Mouse (Mus musculus): Measurements from ENCODE around the gene Ccdc158. TPM values are rescaled to one million over a fixed set of nuclear protein-coding genes. Genes with fewer than 3 reads are reported as not detected.
A peak's percentile ranks its signal among the peaks of the same experiment; 100 is the strongest.

The Ccdc158 gene
- polyA plus RNA-seq (2021): 8.0 TPM

- in situ Hi-C loops (cut with MboI; ENCODE audit: low pct_unique_long_range_greater_than_20kb): loop anchor here (10.0 kb wide), 1 partner anchor 420 kb away; the partner anchor contains the start of gene Sept11
- ATAC-seq (peak; percentile 58), DNase-seq (ENCODE audit: low read depth, low spot score) (no peak)
- ChIA-PET CTCF (interaction anchor here (1.0 kb wide), 1 partner anchor 53 kb away, joined by 4 read pairs; no protein-coding TSS in a partner anchor), POLR2A (interaction anchor here (0.5 kb wide), 1 partner anchor 68 kb away, joined by 3 read pairs; no protein-coding TSS in a partner anchor)
- H3K27me3 ChIP-seq: no peaks in the 10 kb centered on the region
- TF ChIP-seq CTCF (IDR thresholded peaks at IDR 0.05): no peak
These were observed at the start of gene Ccdc158 for GRCm38 (mm10) chr5:92674859-92675573. TSS of gene Ccdc158 (minus strand) at chr5:92675271.

GRCm38 (mm10) chr5:92721610-92722009 is 46.5 kb upstream of the Ccdc158 start:
- no peak for ATAC-seq
- CTCF ChIA-PET: interaction anchor here (0.9 to 4.4 kb wide), 5 partner anchors 12 to 602 kb away, joined by 3 to 19 read pairs (median 4); no protein-coding TSS in a partner anchor
- DNase-seq (ENCODE audit: low read depth, low spot score): no peak
- POLR2A ChIA-PET: no interaction called here
- no peaks in the 10 kb centered on the region for H3K27me3 ChIP-seq
- no peak for TF ChIP-seq CTCF (IDR thresholded peaks at IDR 0.05)
- in situ Hi-C loops (cut with MboI; ENCODE audit: low pct_unique_long_range_greater_than_20kb): no loop called here

GRCm38 (mm10) chr5:92718856-92719255 is 43.8 kb upstream of the Ccdc158 start:
- ChIA-PET POLR2A (no interaction called here), CTCF (interaction anchor here (0.6 to 1.8 kb wide), 4 partner anchors 9 to 251 kb away, joined by 3 to 4 read pairs (median 4); no protein-coding TSS in a partner anchor)
- ATAC-seq (no peak), DNase-seq (ENCODE audit: low read depth, low spot score) (no peak)
- no peaks in the 10 kb centered on the region for H3K27me3 ChIP-seq
- in situ Hi-C loops (cut with MboI; ENCODE audit: low pct_unique_long_range_greater_than_20kb): no loop called here
- no peak for TF ChIP-seq CTCF (IDR thresholded peaks at IDR 0.05)

GRCm38 (mm10) chr5:92717666-92718360 is 42.7 kb upstream of the Ccdc158 start:
- DNase-seq (ENCODE audit: low read depth, low spot score) (no peak), ATAC-seq (no peak)
- no peaks in the 10 kb centered on the region for H3K27me3 ChIP-seq
- ChIA-PET POLR2A (interaction anchor here (0.6 kb wide), 1 partner anchor 14 kb away, joined by 5 read pairs; no protein-coding TSS in a partner anchor), CTCF (interaction anchor here (0.7 to 2.0 kb wide), 2 partner anchors 10 kb away, joined by 4 to 6 read pairs; no protein-coding TSS in a partner anchor)
- no peak for TF ChIP-seq CTCF (IDR thresholded peaks at IDR 0.05)
- in situ Hi-C loops (cut with MboI; ENCODE audit: low pct_unique_long_range_greater_than_20kb): no loop called here

- DNase-seq (ENCODE audit: low read depth, low spot score) (no peak), ATAC-seq (no peak)
- no peak for TF ChIP-seq CTCF (IDR thresholded peaks at IDR 0.05)
- in situ Hi-C loops (cut with MboI; ENCODE audit: low pct_unique_long_range_greater_than_20kb): no loop called here
- ChIA-PET CTCF (interaction anchor here (1.4 to 2.3 kb wide), 3 partner anchors 12 to 37 kb away, joined by 3 to 7 read pairs (median 6); no protein-coding TSS in a partner anchor), POLR2A (interaction anchor here (0.6 kb wide), 1 partner anchor 200 kb away, joined by 5 read pairs; no protein-coding TSS in a partner anchor)
- no peaks in the 10 kb centered on the region for H3K27me3 ChIP-seq
These were observed 40.8 kb upstream of the Ccdc158 start for GRCm38 (mm10) chr5:92715890-92716289.

- CTCF ChIA-PET: interaction anchor here (1.2 to 2.3 kb wide), 3 partner anchors 34 to 239 kb away, joined by 3 to 7 read pairs (median 3); no protein-coding TSS in a partner anchor
- in situ Hi-C loops (cut with MboI; ENCODE audit: low pct_unique_long_range_greater_than_20kb): no loop called here
- H3K27me3 ChIP-seq: no peaks in the 10 kb centered on the region
These were observed 40.2 kb upstream of the Ccdc158 start for GRCm38 (mm10) chr5:92715319-92715718.

DNA sequence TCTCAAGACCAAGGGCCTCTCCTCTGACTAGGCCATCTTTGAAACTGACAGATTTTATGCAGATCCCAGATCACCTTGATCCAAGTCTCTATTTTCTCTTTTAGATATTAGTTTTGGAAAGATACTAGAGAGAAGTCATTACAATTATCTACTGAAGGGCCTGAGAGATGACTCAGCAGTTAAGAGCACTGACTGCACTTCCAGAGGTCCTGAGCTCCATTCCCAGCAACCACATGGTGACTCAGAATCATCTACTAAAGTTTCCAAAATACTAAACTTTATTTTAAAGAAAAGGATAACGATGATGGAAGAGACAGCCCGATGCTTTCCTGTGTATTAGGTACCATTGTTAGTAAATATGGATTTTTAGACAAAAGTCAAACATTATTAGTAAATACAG is 39.8 kb upstream of the Ccdc158 start:
- POLR2A ChIA-PET: no interaction called here
- DNase-seq (ENCODE audit: low read depth, low spot score) (no peak), ATAC-seq (no peak)
- in situ Hi-C loops (cut with MboI; ENCODE audit: low pct_unique_long_range_greater_than_20kb): no loop called here
- CTCF ChIA-PET: interaction anchor here (1.2 to 2.3 kb wide), 3 partner anchors 34 to 239 kb away, joined by 3 to 7 read pairs (median 3); no protein-coding TSS in a partner anchor
- no peak for TF ChIP-seq CTCF (IDR thresholded peaks at IDR 0.05)
- H3K27me3 ChIP-seq: no peaks in the 10 kb centered on the region

More at GRCm38 (mm10) chr5:92715319-92715718, 40.2 kb upstream of the Ccdc158 start:
- POLR2A ChIA-PET: interaction anchor here (0.6 kb wide), 1 partner anchor 201 kb away, joined by 5 read pairs; no protein-coding TSS in a partner anchor
- DNase-seq (ENCODE audit: low read depth, low spot score): no peak
- no peak for ATAC-seq
- TF ChIP-seq CTCF (IDR thresholded peaks at IDR 0.05): no peak

DNA sequence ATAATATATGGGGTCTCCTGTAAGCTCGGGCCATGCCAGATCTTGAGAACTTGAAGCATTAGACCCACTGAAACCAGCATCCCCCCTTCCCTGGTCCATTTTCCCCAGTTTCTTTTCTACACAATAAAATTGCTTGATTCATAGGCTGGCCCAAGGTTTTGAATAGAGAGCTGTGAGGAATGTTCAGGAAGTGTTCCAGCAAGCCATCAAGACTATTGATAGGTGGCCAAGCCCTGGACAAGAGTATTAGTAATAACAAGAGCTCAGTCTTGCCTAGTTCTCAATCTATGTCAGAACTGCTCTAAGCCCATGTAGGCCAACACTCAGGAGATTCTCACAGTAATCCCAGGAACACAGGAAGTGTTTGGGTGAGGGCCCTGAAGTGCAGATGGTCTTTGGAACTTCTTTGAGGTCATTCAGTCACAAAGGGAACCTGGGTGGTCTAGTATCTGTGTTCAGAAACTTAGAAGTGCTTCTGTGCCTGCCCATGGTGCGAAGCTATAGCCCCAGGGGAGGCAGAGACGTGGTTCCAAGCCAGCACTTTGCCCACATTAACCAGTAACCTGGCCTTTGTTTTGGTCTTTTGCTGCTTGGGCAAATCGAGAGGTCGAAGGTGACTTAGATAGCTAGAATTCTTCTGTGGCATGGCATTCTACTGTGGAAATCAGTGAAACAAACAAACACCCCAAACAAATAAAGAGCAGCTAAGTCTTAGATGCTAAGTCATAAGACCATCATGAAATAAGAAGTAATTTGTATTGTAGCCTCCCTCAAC is 37.7 kb upstream of the Ccdc158 start:
- POLR2A ChIA-PET: no interaction called here
- no peak for TF ChIP-seq CTCF (IDR thresholded peaks at IDR 0.05)
- no peak for DNase-seq (ENCODE audit: low read depth, low spot score)
- H3K27me3 ChIP-seq: no peaks in the 10 kb centered on the region
- in situ Hi-C loops (cut with MboI; ENCODE audit: low pct_unique_long_range_greater_than_20kb): no loop called here
- CTCF ChIA-PET: interaction anchor here (0.7 to 1.7 kb wide), 6 partner anchors 12 to 33 kb away, joined by 3 to 6 read pairs (median 4); no protein-coding TSS in a partner anchor
- ATAC-seq: no peak

DNA sequence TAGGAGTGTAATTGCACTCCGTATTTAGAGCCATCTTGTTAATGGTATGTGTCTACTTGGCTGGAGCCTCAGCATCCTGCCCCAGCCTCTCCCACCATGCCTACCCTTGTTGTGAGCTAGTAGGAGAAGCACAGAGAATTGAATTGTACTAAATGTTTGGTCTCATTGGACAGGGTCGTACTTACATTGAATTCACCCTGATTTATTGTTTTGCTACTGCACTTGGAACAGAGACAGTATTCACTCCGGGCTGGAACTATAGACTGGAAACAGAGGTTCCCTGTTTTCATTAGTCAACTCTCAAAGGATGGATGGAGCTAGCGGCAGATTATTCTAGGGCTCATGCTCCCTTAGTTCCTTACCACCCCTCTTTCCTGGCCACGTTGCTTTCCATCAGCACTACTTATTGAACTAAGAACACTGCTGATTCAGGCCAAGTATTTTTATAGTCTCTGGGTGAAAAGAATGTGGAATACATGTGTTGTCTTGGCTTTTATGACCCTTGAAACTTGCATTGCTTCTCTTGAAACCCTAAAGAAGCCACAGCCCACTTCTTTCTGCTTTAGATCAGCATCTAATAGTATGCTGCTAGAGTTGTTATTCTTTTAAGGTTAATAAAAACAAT is 36.7 kb upstream of the Ccdc158 start:
- ATAC-seq (no peak), DNase-seq (ENCODE audit: low read depth, low spot score) (no peak)
- ChIA-PET CTCF (interaction anchor here (1.3 kb wide), 2 partner anchors 13 to 31 kb away, joined by 4 to 5 read pairs; no protein-coding TSS in a partner anchor), POLR2A (no interaction called here)
- H3K27me3 ChIP-seq: no peaks in the 10 kb centered on the region
- no peak for TF ChIP-seq CTCF (IDR thresholded peaks at IDR 0.05)
- in situ Hi-C loops (cut with MboI; ENCODE audit: low pct_unique_long_range_greater_than_20kb): no loop called here

Measured in Patski (cell line).